8 mouse cellular contexts compared by ENCODE assay signal in the genomic region with DNA sequence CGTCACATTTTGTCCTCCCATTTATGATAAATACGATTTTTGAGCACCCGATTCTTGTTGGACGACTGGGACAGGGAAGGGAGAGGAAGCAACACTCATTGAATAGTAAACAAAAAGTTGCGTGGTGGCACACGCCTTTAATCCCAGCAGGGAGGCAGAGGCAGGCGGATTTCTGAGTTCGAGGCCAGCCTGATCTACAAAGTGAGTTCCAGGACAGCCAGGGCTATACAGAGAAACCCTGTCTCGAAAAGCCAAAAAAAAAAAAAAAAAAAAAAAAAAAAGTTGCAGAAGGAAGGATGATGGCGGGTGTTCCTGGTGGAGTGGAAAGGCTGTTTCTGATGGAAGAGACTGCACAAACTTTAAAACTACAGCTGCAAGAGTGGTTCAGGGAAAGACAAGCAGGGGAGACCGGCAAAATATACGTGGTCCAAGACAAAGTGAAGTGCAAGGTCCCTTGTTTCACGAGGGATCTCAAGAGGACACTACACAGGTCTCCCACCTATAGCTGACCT. TPM values are rescaled to one million over a fixed set of nuclear protein-coding genes. Genes with fewer than 3 reads are reported as not detected.
A peak's percentile ranks its signal among the peaks of the same experiment; 100 is the strongest.
DNase-seq lines count a peak whose midpoint lies in the region; ATAC-seq and TF ChIP-seq lines count a peak whose summit lies in the region.

No protein-coding gene starts in this region.

- intact Hi-C loops in heart, postnatal 25 days (cut with DNase I): loop anchor here (2.0 kb wide), 2 partner anchors 46 to 106 kb away; no protein-coding TSS in a partner anchor
- intact Hi-C loops in left cerebral cortex, postnatal 10 days (cut with DNase I): loop anchor here (2.0 to 10.0 kb wide), 2 partner anchors 46 to 108 kb away; a partner anchor contains a TSS

- ATAC-seq in heart, embryonic 15.5 days (replicated peaks; ENCODE audit: insufficient number of reproducible peaks, insufficient read depth, low FRiP score, low read depth): 0 out of 2 replicates have a peak, but pooled peaks have one; percentile 5
- ATAC-seq in hindbrain, embryonic 15.5 days (ENCODE audit: low FRiP score, low read depth): no peak
- ATAC-seq in midbrain, embryonic 13.5 days: no peak

- no peak overlapping the region for H3K27ac ChIP-seq in heart, embryonic 15.5 days
- H3K27ac ChIP-seq in bone marrow, adult 2 months (ENCODE audit: control insufficient read depth, insufficient read depth, low read depth, low read length, poor library complexity): peak overlapping the region; percentile 74
- no peak overlapping the region for H3K27ac ChIP-seq in hindbrain, embryonic 15.5 days (replicated peaks)
- H3K27ac ChIP-seq in midbrain, embryonic 13.5 days: no peak overlapping the region

- no peak for TF ChIP-seq POLR2A in bone marrow, adult 2 months (IDR thresholded peaks at IDR 0.05; ENCODE audit: borderline replicate concordance, control insufficient read depth, low read depth, low read length)

- TF ChIP-seq CTCF in bone marrow, adult 2 months (IDR thresholded peaks at IDR 0.05; ENCODE audit: control insufficient read depth, insufficient read depth, low read length): no peak

- 29% methylated on average over 13 of the region's 13 CpGs for WGBS in heart, embryonic 15.5 days
- 17% methylated on average over 13 of the region's 13 CpGs for WGBS in bone marrow, adult 2 months
- WGBS in hindbrain, embryonic 15.5 days: 35% methylated on average over 13 of the region's 13 CpGs
- 36% methylated on average over 13 of the region's 13 CpGs for WGBS in midbrain, embryonic 13.5 days

- peak overlapping the region; percentile 68 for H3K4me2 ChIP-seq in heart, embryonic 15.5 days
- peak overlapping the region; percentile 54 for H3K4me2 ChIP-seq in hindbrain, embryonic 15.5 days
- peak overlapping the region; percentile 39 for H3K4me2 ChIP-seq in midbrain, embryonic 13.5 days (replicated peaks)

- DNase-seq in heart, postnatal 25 days (ENCODE audit: low spot score): no peak
- no peak for DNase-seq in urinary bladder, postnatal 10 days (ENCODE audit: low spot score)
- no peak for DNase-seq in left cerebral cortex, postnatal 10 days (ENCODE audit: extremely low spot score in 1 of 2, low spot score in 2 of 2)
- DNase-seq in urinary bladder, adult 18-20 months (ENCODE audit: low spot score in 2 of 2): no peak

- peaks cover 13% of the 10 kb centered on the region for H3K4me1 ChIP-seq in heart, embryonic 15.5 days (replicated peaks)
- peaks cover 4% of the 10 kb centered on the region for H3K4me1 ChIP-seq in bone marrow, adult 2 months (ENCODE audit: control insufficient read depth, insufficient read depth, low read length)
- H3K4me1 ChIP-seq in hindbrain, embryonic 15.5 days (replicated peaks): peaks cover 12% of the 10 kb centered on the region
- H3K4me1 ChIP-seq in midbrain, embryonic 13.5 days (replicated peaks): peaks cover 15% of the 10 kb centered on the region

- H3K36me3 ChIP-seq in heart, embryonic 15.5 days: no peaks in the 10 kb centered on the region
- H3K36me3 ChIP-seq in hindbrain, embryonic 15.5 days: peaks cover 2% of the 10 kb centered on the region; the same call in 1 of the 2 replicates
- H3K36me3 ChIP-seq in midbrain, embryonic 13.5 days: peaks cover 13% of the 10 kb centered on the region

- H3K4me3 ChIP-seq in heart, embryonic 15.5 days: peak overlapping the region; percentile 63
- H3K4me3 ChIP-seq in bone marrow, adult 2 months (replicated peaks; ENCODE audit: control insufficient read depth, low read depth, low read length): peak overlapping the region; percentile 37
- peak overlapping the region; percentile 32 for H3K4me3 ChIP-seq in hindbrain, embryonic 15.5 days
- peak overlapping the region; percentile 26; the same call in 1 of the 2 replicates for H3K4me3 ChIP-seq in midbrain, embryonic 13.5 days (replicated peaks)

- no peaks in the 10 kb centered on the region for H3K9me3 ChIP-seq in heart, embryonic 15.5 days (replicated peaks)
- no peaks in the 10 kb centered on the region for H3K9me3 ChIP-seq in hindbrain, embryonic 15.5 days
- H3K9me3 ChIP-seq in midbrain, embryonic 13.5 days: no peaks in the 10 kb centered on the region

- peak overlapping the region; percentile 46 for H3K9ac ChIP-seq in heart, embryonic 15.5 days
- H3K9ac ChIP-seq in hindbrain, embryonic 15.5 days: no peak overlapping the region
- H3K9ac ChIP-seq in midbrain, embryonic 13.5 days (replicated peaks): no peak overlapping the region

- H3K27me3 ChIP-seq in heart, embryonic 15.5 days: no peaks in the 10 kb centered on the region
- no peaks in the 10 kb centered on the region for H3K27me3 ChIP-seq in hindbrain, embryonic 15.5 days
- H3K27me3 ChIP-seq in midbrain, embryonic 13.5 days: 0 out of 2 replicates have a peak, but pooled peaks cover 4% of the 10 kb centered on the region

RNA-seq across cellular contexts. Expression of a gene that starts 0.6 kb away (rescaled TPM):
- polyA plus RNA-seq in heart, embryonic 15.5 days (2015; fragmentation: Nextera tagmentation; extraction: Ambion mirVana): 45.2 and 58.7 TPM in 2 replicates
- total RNA-seq in heart, postnatal 25 days (2021): 10 to 100 TPM; 21.6 to 23.2 TPM
- polyA plus RNA-seq in bone marrow, adult 2 months (2011; ENCODE audit: insufficient read depth, insufficient read length, low replicate concordance, missing spikeins): 16.4 and 39.4 TPM in 2 replicates
- polyA plus RNA-seq in hindbrain, embryonic 15.5 days (2015; fragmentation: Nextera tagmentation; extraction: Ambion mirVana): 81.6 and 82.8 TPM in 2 replicates
- 103 and 104 TPM in 2 replicates for polyA plus RNA-seq in midbrain, embryonic 13.5 days (2015; fragmentation: Nextera tagmentation; extraction: Ambion mirVana)
- total RNA-seq in left cerebral cortex, postnatal 10 days (2021): 10 to 100 TPM; 50.5 to 52.5 TPM

RNA-seq across cellular contexts. Expression of a gene that starts 11.0 kb away (rescaled TPM):
- 1.7 and 2.9 TPM in 2 replicates for polyA plus RNA-seq in heart, embryonic 15.5 days (2015; fragmentation: Nextera tagmentation; extraction: Ambion mirVana)
- total RNA-seq in heart, postnatal 25 days (2021): 1 to 10 TPM; 1.7 to 2.3 TPM
- polyA plus RNA-seq in bone marrow, adult 2 months (2011; ENCODE audit: insufficient read depth, insufficient read length, low replicate concordance, missing spikeins): not detected in 2 replicates
- polyA plus RNA-seq in hindbrain, embryonic 15.5 days (2015; fragmentation: Nextera tagmentation; extraction: Ambion mirVana): 0.35 and 0.41 TPM in 2 replicates
- polyA plus RNA-seq in midbrain, embryonic 13.5 days (2015; fragmentation: Nextera tagmentation; extraction: Ambion mirVana): 0.10 TPM in 1 of 2 replicates, not detected in the other
- not detected for total RNA-seq in left cerebral cortex, postnatal 10 days (2021)

RNA-seq across cellular contexts. Expression of a gene that starts 26.8 kb away (rescaled TPM):
- 65.2 and 74.8 TPM in 2 replicates for polyA plus RNA-seq in heart, embryonic 15.5 days (2015; fragmentation: Nextera tagmentation; extraction: Ambion mirVana)
- total RNA-seq in heart, postnatal 25 days (2021): 10 to 100 TPM; 11.3 to 12.9 TPM
- 65.6 and 132 TPM in 2 replicates for polyA plus RNA-seq in bone marrow, adult 2 months (2011; ENCODE audit: insufficient read depth, insufficient read length, low replicate concordance, missing spikeins)
- 30.4 and 32.5 TPM in 2 replicates for polyA plus RNA-seq in hindbrain, embryonic 15.5 days (2015; fragmentation: Nextera tagmentation; extraction: Ambion mirVana)
- 18.2 and 18.3 TPM in 2 replicates for polyA plus RNA-seq in midbrain, embryonic 13.5 days (2015; fragmentation: Nextera tagmentation; extraction: Ambion mirVana)
- 10 to 100 TPM; 30.9 to 32.6 TPM for total RNA-seq in left cerebral cortex, postnatal 10 days (2021)
